Mouse (Mus musculus) liver, adult 2 months (tissue): ENCODE data around the gene Tlk1. TPM values are rescaled to one million over a fixed set of nuclear protein-coding genes. Genes with fewer than 3 reads are reported as not detected.

Experiments
- DNase-seq: peaks from one replicate; pipeline ENCODE4 v3.0.0-alpha.2; 2011; ENCODE audit warnings: low read depth, low spot score; ENCODE audit errors: extremely low read depth
- H3K27ac ChIP-seq: fragments of 200-500 bp; replicated peaks from 2 replicates; pipeline ENCODE4 v1.5.1; 2012; ENCODE audit warnings: low read depth, mild to moderate bottlenecking, control low read depth, inconsistent platforms, low read length; ENCODE audit not compliant: insufficient read depth
- H3K27me3 ChIP-seq: fragments of 200-500 bp; 2 replicates; pipeline ENCODE4 v1.6.1; 2012; ENCODE audit warnings: mild to moderate bottlenecking, moderate library complexity, low read length, inconsistent platforms; ENCODE audit not compliant: control insufficient read depth, insufficient read depth
- H3K36me3 ChIP-seq: fragments of 200-500 bp; 2 replicates; pipeline ENCODE4 v1.6.1; 2012; ENCODE audit warnings: low read length, inconsistent platforms; ENCODE audit not compliant: control insufficient read depth, insufficient read depth
- H3K4me1 ChIP-seq: fragments of 200-500 bp; 2 replicates; pipeline ENCODE4 v1.6.1; 2011; ENCODE audit warnings: low read length; ENCODE audit not compliant: control insufficient read depth, insufficient read depth
- H3K4me3 ChIP-seq: fragments of 200-500 bp; 2 replicates; pipeline ENCODE4 v1.5.1; 2011; ENCODE audit warnings: low read depth, mild to moderate bottlenecking, control low read depth, low read length, moderate library complexity; ENCODE audit not compliant: insufficient read depth
- H3K79me2 ChIP-seq: fragments of 200-500 bp; 2 replicates; pipeline ENCODE4 v1.6.1; 2012; ENCODE audit warnings: inconsistent platforms, mild to moderate bottlenecking, low read length, moderate library complexity; ENCODE audit not compliant: control insufficient read depth, insufficient read depth
- H3K9ac ChIP-seq: fragments of 200-500 bp; 2 replicates; pipeline ENCODE4 v1.6.1; 2012; ENCODE audit warnings: low read depth, mild to moderate bottlenecking, control low read depth, inconsistent platforms, low read length
- CTCF ChIP-seq: fragments of 200-500 bp; IDR thresholded peaks from 2 replicates; pipeline ENCODE4 v1.5.1; 2011; ENCODE audit warnings: low read depth, low read length, control low read depth
- POLR2A ChIP-seq: fragments of 200-500 bp; IDR thresholded peaks from 2 replicates; pipeline ENCODE4 v1.6.1; 2011; ENCODE audit warnings: low read length, control low read depth; ENCODE audit not compliant: insufficient read depth; ENCODE audit errors: extremely low read depth
- WGBS: fragments of 180-500 bp; shearing (Covaris S2); methylation state at CpG from one replicate; pipeline ENCODE4 v1.1.7; 2018; 5-methylcytosine and 5-hydroxymethylcytosine counted together
- polyA plus RNA-seq: library from polyadenylated mRNA; depleted of rRNA; stranded (reverse); fragments of >200 nt; gene quantifications from 2 replicates; pipeline ENCODE4 v1.2.3, GENCODE M21; 2012
- total RNA-seq: library from RNA; depleted of rRNA; stranded (reverse); fragments of >200 nt; gene quantifications from 2 replicates; pipeline ENCODE4 v1.2.3, GENCODE M21; 2014

Gene Tlk1
- total and polyA plus RNA-seq, 2 experiments = 5.6 to 21.4 TPM

- no peaks in the 10 kb centered on the region for H3K4me1 ChIP-seq
- H3K36me3 ChIP-seq = no peaks in the 10 kb centered on the region
- WGBS = 98% methylated on average over 3 of the region's 3 CpGs
- H3K79me2 ChIP-seq = no peaks in the 10 kb centered on the region
- H3K27ac ChIP-seq = no peak overlapping the region
- no peak for TF ChIP-seq POLR2A
- no peak for TF ChIP-seq CTCF
- no peaks in the 10 kb centered on the region for H3K27me3 ChIP-seq
- H3K4me3 ChIP-seq = no peak overlapping the region
- no peak for DNase-seq
- H3K9ac ChIP-seq = no peak overlapping the region
Measured at GRCm38 (mm10) chr2:70700851-70701250, 124.7 kb downstream of the Tlk1 start.

GRCm38 (mm10) chr2:70695712-70696111, 129.8 kb downstream of the Tlk1 start:
- TF ChIP-seq POLR2A = no peak
- no peak for TF ChIP-seq CTCF
- peaks cover 11% of the 10 kb centered on the region for H3K36me3 ChIP-seq
- DNase-seq = no peak
- no peak overlapping the region for H3K4me3 ChIP-seq
- H3K27me3 ChIP-seq = no peaks in the 10 kb centered on the region
- WGBS = 78% methylated on average over 10 of the region's 10 CpGs
- H3K9ac ChIP-seq = no peak overlapping the region
- H3K4me1 ChIP-seq = no peaks in the 10 kb centered on the region
- H3K79me2 ChIP-seq = no peaks in the 10 kb centered on the region
- no peak overlapping the region for H3K27ac ChIP-seq

- H3K36me3 ChIP-seq = peaks cover 57% of the 10 kb centered on the region
- no peaks in the 10 kb centered on the region for H3K79me2 ChIP-seq
- no peaks in the 10 kb centered on the region for H3K4me1 ChIP-seq
- WGBS = 89% methylated on average over 11 of the region's 11 CpGs
- no peak overlapping the region for H3K27ac ChIP-seq
- H3K9ac ChIP-seq = no peak overlapping the region
- DNase-seq = no peak
- TF ChIP-seq CTCF (no peak), POLR2A (no peak)
- no peaks in the 10 kb centered on the region for H3K27me3 ChIP-seq
- H3K4me3 ChIP-seq = no peak overlapping the region
Measured at GRCm38 (mm10) chr2:70690195-70690594, 135.3 kb downstream of the Tlk1 start.

- Histone ChIP-seq H3K9ac (no peak overlapping the region), H3K27ac (no peak overlapping the region), H3K36me3 (peaks cover 70% of the 10 kb centered on the region), H3K27me3 (no peaks in the 10 kb centered on the region), H3K79me2 (no peaks in the 10 kb centered on the region), H3K4me3 (no peak overlapping the region), H3K4me1 (no peaks in the 10 kb centered on the region)
- no peak for DNase-seq
- TF ChIP-seq POLR2A = no peak
- TF ChIP-seq CTCF = no peak
- 95% methylated on average over 21 of the region's 21 CpGs for WGBS
Measured at GRCm38 (mm10) chr2:70688454-70689078, 137.0 kb downstream of the Tlk1 start.

- no peaks in the 10 kb centered on the region for H3K79me2 ChIP-seq
- WGBS = 90% methylated on average over 2 of the region's 2 CpGs
- H3K27ac ChIP-seq = no peak overlapping the region
- no peak for TF ChIP-seq POLR2A
- DNase-seq = no peak
- H3K4me3 ChIP-seq = no peak overlapping the region
- H3K9ac ChIP-seq = no peak overlapping the region
- H3K36me3 ChIP-seq = peaks cover 79% of the 10 kb centered on the region
- H3K4me1 ChIP-seq = no peaks in the 10 kb centered on the region
- H3K27me3 ChIP-seq = no peaks in the 10 kb centered on the region
Measured at GRCm38 (mm10) chr2:70682324-70682723, 143.2 kb downstream of the Tlk1 start.

GRCm38 (mm10) chr2:70673445-70674126, 151.9 kb downstream of the Tlk1 start:
- H3K27ac ChIP-seq = peak overlapping the region; percentile 67
- H3K9ac ChIP-seq = no peak overlapping the region
- peaks cover 25% of the 10 kb centered on the region for H3K4me1 ChIP-seq
- 42% methylated on average over 7 of the region's 7 CpGs for WGBS
- H3K4me3 ChIP-seq = no peak overlapping the region
- H3K79me2 ChIP-seq = peaks cover 26% of the 10 kb centered on the region; the same call in 1 of the 2 replicates
- H3K27me3 ChIP-seq = no peaks in the 10 kb centered on the region
- peaks cover 9% of the 10 kb centered on the region for H3K36me3 ChIP-seq
- DNase-seq = peak; percentile 95
- TF ChIP-seq CTCF (no peak), POLR2A (no peak)
